Mouse (Mus musculus) C2C12 (cell line): ENCODE data around the gene Zc3h15.

ENCODE experiments used
- CEBPB ChIP-seq: IDR thresholded peaks from one replicate; pipeline ENCODE4 v1.6.1; 2011; ENCODE audit warnings: low read depth, mild to moderate bottlenecking, control low read depth, moderate library complexity
- CTCF ChIP-seq: IDR thresholded peaks from one replicate; pipeline ENCODE4 v1.5.1; 2011; ENCODE audit not compliant: control insufficient read depth, insufficient read depth, insufficient read length
- FOSL1 ChIP-seq: IDR thresholded peaks from one replicate; pipeline ENCODE4 v1.8.0; 2011; ENCODE audit warnings: mild to moderate bottlenecking, low read length; ENCODE audit not compliant: poor library complexity, insufficient read depth, severe bottlenecking
- MAX ChIP-seq: IDR thresholded peaks from one replicate; pipeline ENCODE4 v1.6.1; 2011; ENCODE audit warnings: mild to moderate bottlenecking, control low read depth
- MYOD1 ChIP-seq: IDR thresholded peaks from one replicate; pipeline ENCODE4 v1.6.1; 2011; ENCODE audit warnings: low read depth; ENCODE audit not compliant: control insufficient read depth, insufficient read length
- MYOG ChIP-seq: IDR thresholded peaks from one replicate; pipeline ENCODE4 v1.6.1; 2011; ENCODE audit not compliant: control insufficient read depth, insufficient read length; ENCODE audit errors: extremely low read depth
- USF1 ChIP-seq: IDR thresholded peaks from one replicate; pipeline ENCODE4 v1.6.1; 2011; ENCODE audit warnings: low read depth, mild to moderate bottlenecking, control low read depth, moderate library complexity

GRCm38 (mm10) chr2:83705580-83706158 lies 61.4 kb downstream of the Zc3h15 start:
- TF ChIP-seq CTCF (no peak), MYOG (no peak), MYOD1 (no peak), FOSL1 (no peak), MAX (no peak), USF1 (no peak), CEBPB (no peak)
